Mouse (Mus musculus): ENCODE results near the gene Ube2cbp. TPM values are rescaled to one million over a fixed set of nuclear protein-coding genes. Genes with fewer than 3 reads are reported as not detected.

Ube2cbp gene
- polyA plus RNA-seq, 1 experiment from 2014 or later = 5.0 TPM

GRCm38 (mm10) chr9:86423331-86423730 is 41.4 kb downstream of the Ube2cbp start:
- no peaks in the 10 kb centered on the region for H3K36me3 ChIP-seq
- no peaks in the 10 kb centered on the region for H3K9me3 ChIP-seq (replicated peaks)
- ATAC-seq (ENCODE audit: insufficient number of reproducible peaks, low FRiP score) = no peak
- no peak overlapping the region for H3K4me2 ChIP-seq
- H3K4me3 ChIP-seq = no peak overlapping the region
- H3K9ac ChIP-seq = no peak overlapping the region
- H3K4me1 ChIP-seq (replicated peaks) = no peaks in the 10 kb centered on the region
- no peaks in the 10 kb centered on the region for H3K27me3 ChIP-seq (replicated peaks)
- no peak overlapping the region for H3K27ac ChIP-seq (ENCODE audit: poor library complexity, severe bottlenecking)
- WGBS = 76% methylated on average over 4 of the region's 4 CpGs

DNA sequence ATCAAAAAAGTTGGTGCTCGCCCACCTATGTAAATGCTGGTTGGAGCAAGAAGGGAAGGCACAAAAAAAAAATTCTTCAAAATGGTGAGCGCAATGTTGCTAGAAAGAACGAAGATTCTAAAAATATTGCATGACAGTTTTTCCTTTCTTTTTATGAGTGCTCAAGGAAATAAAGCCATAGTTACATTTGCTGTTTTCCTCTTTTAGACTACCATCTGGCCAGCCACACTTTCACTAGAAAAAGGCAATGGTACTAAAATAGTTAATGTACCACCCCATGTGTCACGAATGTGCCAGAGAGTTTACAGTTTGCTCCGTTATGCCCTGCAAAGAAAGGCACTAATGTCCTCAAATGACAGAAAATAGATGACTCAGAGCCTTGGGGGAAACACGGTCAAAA is 45.4 kb downstream of the Ube2cbp start:
- Histone ChIP-seq H3K36me3 (no peaks in the 10 kb centered on the region), H3K9ac (no peak overlapping the region), H3K4me2 (no peak overlapping the region), H3K9me3 (replicated peaks) (no peaks in the 10 kb centered on the region), H3K27me3 (replicated peaks) (no peaks in the 10 kb centered on the region), H3K4me3 (no peak overlapping the region), H3K4me1 (replicated peaks) (no peaks in the 10 kb centered on the region), H3K27ac (ENCODE audit: poor library complexity, severe bottlenecking) (no peak overlapping the region)
- ATAC-seq (ENCODE audit: insufficient number of reproducible peaks, low FRiP score) = no peak
- 76% methylated on average over 6 of the region's 6 CpGs for WGBS

DNA sequence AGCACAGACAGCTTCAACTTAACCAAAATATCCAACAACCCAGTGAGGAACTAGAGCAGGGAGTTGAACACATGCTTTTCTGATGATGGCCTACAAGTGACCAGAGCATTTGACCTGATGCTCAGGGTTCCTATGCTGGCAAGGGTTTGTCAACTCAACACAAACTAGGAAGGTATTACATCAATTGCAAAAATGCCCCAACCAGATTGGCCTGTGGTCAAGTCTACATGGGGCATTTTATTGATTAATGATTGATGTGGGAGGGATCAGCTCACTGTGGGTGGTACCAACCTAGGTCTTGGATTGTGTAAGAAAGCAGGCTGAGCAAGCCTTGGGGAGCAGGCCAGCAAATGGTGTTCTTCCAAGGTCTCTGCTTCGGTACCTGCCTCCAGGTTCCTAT is 46.8 kb downstream of the Ube2cbp start:
- Histone ChIP-seq H3K9me3 (replicated peaks) (peaks cover 2% of the 10 kb centered on the region; the same call in 1 of the 2 replicates), H3K27me3 (replicated peaks) (no peaks in the 10 kb centered on the region), H3K4me3 (no peak overlapping the region), H3K9ac (no peak overlapping the region), H3K4me1 (replicated peaks) (no peaks in the 10 kb centered on the region), H3K27ac (ENCODE audit: poor library complexity, severe bottlenecking) (no peak overlapping the region), H3K36me3 (no peaks in the 10 kb centered on the region), H3K4me2 (no peak overlapping the region)
- WGBS = 75% methylated on average over 1 of the region's 1 CpGs
- ATAC-seq (ENCODE audit: insufficient number of reproducible peaks, low FRiP score) = no peak

DNA sequence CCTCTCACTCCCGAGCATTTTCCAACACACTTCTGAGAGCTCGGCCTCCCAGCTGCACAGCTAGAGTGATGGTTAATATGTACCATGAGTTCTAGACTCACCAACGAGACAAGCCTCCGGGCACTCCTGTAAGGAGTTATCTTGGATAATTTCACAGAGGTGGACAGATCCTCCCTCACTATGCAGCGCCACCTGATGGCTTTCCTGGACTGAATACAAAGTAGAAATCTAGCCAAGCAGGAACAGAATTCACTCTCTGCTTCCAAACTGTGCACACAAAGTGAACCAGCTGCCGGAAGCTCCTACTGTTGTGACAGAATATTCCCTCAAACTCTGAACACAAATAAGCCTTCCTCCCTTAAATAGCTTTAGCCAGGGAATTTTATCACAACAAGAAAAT is 69.0 kb downstream of the Ube2cbp start:
- WGBS = 69% methylated on average over 6 of the region's 6 CpGs
- Histone ChIP-seq H3K4me3 (no peak overlapping the region), H3K4me2 (no peak overlapping the region)

GRCm38 (mm10) chr9:86395012-86395411 is 69.7 kb downstream of the Ube2cbp start:
- Histone ChIP-seq H3K4me3 (no peak overlapping the region), H3K27me3 (replicated peaks) (no peaks in the 10 kb centered on the region), H3K36me3 (no peaks in the 10 kb centered on the region), H3K4me2 (no peak overlapping the region), H3K9ac (no peak overlapping the region), H3K27ac (ENCODE audit: poor library complexity, severe bottlenecking) (no peak overlapping the region), H3K4me1 (replicated peaks) (peaks cover 12% of the 10 kb centered on the region), H3K9me3 (replicated peaks) (no peaks in the 10 kb centered on the region)
- ATAC-seq (ENCODE audit: insufficient number of reproducible peaks, low FRiP score) = no peak
- WGBS = 90% methylated on average over 1 of the region's 1 CpGs

More for the DNA sequence above, 69.0 kb downstream of the Ube2cbp start:
- no peak for ATAC-seq (ENCODE audit: insufficient number of reproducible peaks, low FRiP score)
- H3K27me3 ChIP-seq (replicated peaks) = no peaks in the 10 kb centered on the region
- H3K27ac ChIP-seq (ENCODE audit: poor library complexity, severe bottlenecking) = no peak overlapping the region
- H3K4me1 ChIP-seq (replicated peaks) = peaks cover 12% of the 10 kb centered on the region
- H3K9me3 ChIP-seq (replicated peaks) = no peaks in the 10 kb centered on the region
- no peaks in the 10 kb centered on the region for H3K36me3 ChIP-seq
- no peak overlapping the region for H3K9ac ChIP-seq

DNA sequence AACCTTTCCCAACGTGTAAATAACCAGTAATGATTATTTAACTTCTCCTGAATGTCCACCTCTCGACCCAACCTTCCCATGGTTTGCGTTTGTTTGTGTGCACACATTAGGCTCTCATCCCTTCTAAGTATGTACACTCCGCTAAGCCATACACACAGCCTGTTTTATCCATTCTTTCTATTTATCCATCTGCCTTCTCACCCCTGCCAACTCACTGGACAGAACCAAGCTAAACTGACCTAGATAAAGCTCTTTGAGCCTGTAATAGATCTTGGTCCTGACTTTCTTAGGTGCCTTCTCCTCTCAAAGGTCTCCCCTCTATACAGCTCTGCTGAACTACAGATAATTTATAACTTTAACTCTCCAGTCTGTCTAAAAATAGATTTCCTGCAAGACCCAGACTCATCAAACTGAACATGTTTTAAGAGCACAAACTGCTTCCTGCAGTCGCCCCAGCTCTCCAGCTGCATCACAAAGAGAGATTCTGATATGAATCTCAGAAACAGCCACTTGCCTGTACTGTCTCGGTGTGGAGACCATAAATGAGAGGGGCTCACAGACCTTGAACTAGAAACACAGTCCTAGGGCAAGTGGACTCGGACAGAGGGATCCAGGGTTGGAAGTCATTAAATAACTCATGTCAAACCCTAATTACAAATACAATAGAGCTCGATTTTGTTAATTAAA is 71.0 kb downstream of the Ube2cbp start:
- Histone ChIP-seq H3K36me3 (no peaks in the 10 kb centered on the region), H3K9me3 (replicated peaks) (no peaks in the 10 kb centered on the region), H3K4me1 (replicated peaks) (peaks cover 12% of the 10 kb centered on the region), H3K27ac (ENCODE audit: poor library complexity, severe bottlenecking) (no peak overlapping the region), H3K27me3 (replicated peaks) (no peaks in the 10 kb centered on the region), H3K4me2 (no peak overlapping the region), H3K4me3 (no peak overlapping the region), H3K9ac (no peak overlapping the region)
- 56% methylated on average over 8 of the region's 8 CpGs for WGBS
- no peak for ATAC-seq (ENCODE audit: insufficient number of reproducible peaks, low FRiP score)

GRCm38 (mm10) chr9:86391467-86391866 is 73.3 kb downstream of the Ube2cbp start:
- H3K27me3 ChIP-seq (replicated peaks) = no peaks in the 10 kb centered on the region
- no peaks in the 10 kb centered on the region for H3K36me3 ChIP-seq
- no peaks in the 10 kb centered on the region for H3K9me3 ChIP-seq (replicated peaks)
- no peak overlapping the region for H3K27ac ChIP-seq (ENCODE audit: poor library complexity, severe bottlenecking)
- no peak overlapping the region for H3K9ac ChIP-seq
- no peak overlapping the region for H3K4me2 ChIP-seq
- no peak for ATAC-seq (ENCODE audit: insufficient number of reproducible peaks, low FRiP score)
- H3K4me1 ChIP-seq (replicated peaks) = peaks cover 12% of the 10 kb centered on the region
- H3K4me3 ChIP-seq = no peak overlapping the region

- Histone ChIP-seq H3K27ac (ENCODE audit: poor library complexity, severe bottlenecking) (no peak overlapping the region), H3K9me3 (replicated peaks) (no peaks in the 10 kb centered on the region), H3K4me3 (no peak overlapping the region), H3K4me1 (replicated peaks) (peaks cover 12% of the 10 kb centered on the region), H3K36me3 (no peaks in the 10 kb centered on the region), H3K9ac (no peak overlapping the region), H3K4me2 (no peak overlapping the region), H3K27me3 (replicated peaks) (no peaks in the 10 kb centered on the region)
- ATAC-seq (ENCODE audit: insufficient number of reproducible peaks, low FRiP score) = no peak
- 80% methylated on average over 2 of the region's 2 CpGs for WGBS
These were observed 74.0 kb downstream of the Ube2cbp start for GRCm38 (mm10) chr9:86390713-86391112.

DNA sequence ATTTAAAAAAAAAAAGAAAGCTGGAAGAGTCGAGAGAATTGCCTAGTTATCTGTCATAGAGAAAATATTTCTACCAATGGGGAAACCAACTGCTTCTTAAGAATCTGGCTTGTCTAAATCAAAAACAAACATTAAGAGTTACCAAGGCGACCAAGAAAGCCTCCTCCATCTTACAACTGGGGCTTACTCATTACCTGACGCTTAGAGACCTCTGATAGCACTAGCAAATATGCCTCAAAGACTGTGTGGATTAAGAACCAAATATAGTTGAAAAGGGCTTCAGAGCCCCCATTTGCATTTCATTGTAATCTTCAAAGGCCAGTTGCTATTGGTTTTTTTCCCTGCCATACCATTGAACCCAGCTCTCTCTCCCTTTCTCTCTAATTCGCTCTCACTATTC is 76.2 kb downstream of the Ube2cbp start:
- no peaks in the 10 kb centered on the region for H3K36me3 ChIP-seq
- 57% methylated on average over 4 of the region's 4 CpGs for WGBS
- H3K9me3 ChIP-seq (replicated peaks) = no peaks in the 10 kb centered on the region
- H3K9ac ChIP-seq = no peak overlapping the region
- no peaks in the 10 kb centered on the region for H3K27me3 ChIP-seq (replicated peaks)
- H3K4me3 ChIP-seq = no peak overlapping the region
- no peak overlapping the region for H3K4me2 ChIP-seq
- ATAC-seq (ENCODE audit: insufficient number of reproducible peaks, low FRiP score) = no peak
- peaks cover 5% of the 10 kb centered on the region for H3K4me1 ChIP-seq (replicated peaks)
- H3K27ac ChIP-seq (ENCODE audit: poor library complexity, severe bottlenecking) = no peak overlapping the region

- Histone ChIP-seq H3K9ac (no peak overlapping the region), H3K27ac (ENCODE audit: poor library complexity, severe bottlenecking) (no peak overlapping the region), H3K4me1 (replicated peaks) (no peaks in the 10 kb centered on the region; the same call in 1 of the 2 replicates), H3K9me3 (replicated peaks) (no peaks in the 10 kb centered on the region), H3K4me2 (no peak overlapping the region), H3K27me3 (replicated peaks) (no peaks in the 10 kb centered on the region), H3K36me3 (no peaks in the 10 kb centered on the region), H3K4me3 (no peak overlapping the region)
- ATAC-seq (ENCODE audit: insufficient number of reproducible peaks, low FRiP score) = no peak
- 57% methylated on average over 2 of the region's 2 CpGs for WGBS
These were observed 87.8 kb downstream of the Ube2cbp start for GRCm38 (mm10) chr9:86376923-86377322.

DNA sequence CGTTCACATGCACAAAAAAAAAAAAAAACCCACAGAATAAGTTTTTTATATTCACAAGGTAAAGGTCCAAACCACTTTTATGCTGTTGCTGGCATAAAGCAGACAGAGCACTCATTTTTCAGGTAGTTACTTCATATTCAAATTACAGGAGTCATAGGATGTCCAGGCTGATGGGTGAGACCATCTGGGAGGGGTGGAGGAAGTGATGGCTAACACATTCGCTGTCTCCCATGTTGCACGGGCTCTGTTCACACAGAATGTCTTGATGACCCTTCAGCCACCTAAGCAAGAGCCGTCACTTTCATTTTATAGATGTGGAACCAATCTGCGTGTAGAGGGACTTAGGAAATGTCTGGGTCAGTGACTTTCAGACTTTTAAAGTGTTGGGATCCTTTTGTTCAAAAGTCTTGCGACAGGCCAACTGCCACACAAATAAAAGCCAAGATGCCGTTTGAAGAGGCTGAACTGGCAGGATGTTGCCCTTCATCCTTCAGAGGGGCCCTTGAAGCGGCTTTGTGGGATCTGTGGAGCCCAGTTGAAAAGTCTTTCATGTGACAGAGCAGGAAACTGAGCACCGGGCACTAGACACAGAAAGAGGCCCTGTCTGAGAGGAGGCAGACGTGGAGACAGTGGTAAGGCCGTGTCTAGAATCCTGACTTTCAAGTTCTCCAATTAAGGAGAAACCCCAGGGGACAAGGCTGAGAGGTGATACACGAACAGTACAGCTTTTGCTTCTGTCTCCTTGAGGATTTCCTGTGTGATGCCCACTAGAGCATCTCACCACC is 91.8 kb downstream of the Ube2cbp start:
- no peaks in the 10 kb centered on the region for H3K27me3 ChIP-seq (replicated peaks)
- no peak overlapping the region for H3K4me3 ChIP-seq
- H3K4me1 ChIP-seq (replicated peaks) = no peaks in the 10 kb centered on the region; the same call in 1 of the 2 replicates
- H3K27ac ChIP-seq (ENCODE audit: poor library complexity, severe bottlenecking) = no peak overlapping the region
- no peaks in the 10 kb centered on the region for H3K36me3 ChIP-seq
- WGBS = 63% methylated on average over 12 of the region's 12 CpGs
- H3K9ac ChIP-seq = no peak overlapping the region
- no peak for ATAC-seq (ENCODE audit: insufficient number of reproducible peaks, low FRiP score)
- H3K4me2 ChIP-seq = no peak overlapping the region
- no peaks in the 10 kb centered on the region for H3K9me3 ChIP-seq (replicated peaks)

All from heart, embryonic 12.5 days (tissue).